ENCODE assay signal across 30 mouse cellular contexts in the genomic region with DNA sequence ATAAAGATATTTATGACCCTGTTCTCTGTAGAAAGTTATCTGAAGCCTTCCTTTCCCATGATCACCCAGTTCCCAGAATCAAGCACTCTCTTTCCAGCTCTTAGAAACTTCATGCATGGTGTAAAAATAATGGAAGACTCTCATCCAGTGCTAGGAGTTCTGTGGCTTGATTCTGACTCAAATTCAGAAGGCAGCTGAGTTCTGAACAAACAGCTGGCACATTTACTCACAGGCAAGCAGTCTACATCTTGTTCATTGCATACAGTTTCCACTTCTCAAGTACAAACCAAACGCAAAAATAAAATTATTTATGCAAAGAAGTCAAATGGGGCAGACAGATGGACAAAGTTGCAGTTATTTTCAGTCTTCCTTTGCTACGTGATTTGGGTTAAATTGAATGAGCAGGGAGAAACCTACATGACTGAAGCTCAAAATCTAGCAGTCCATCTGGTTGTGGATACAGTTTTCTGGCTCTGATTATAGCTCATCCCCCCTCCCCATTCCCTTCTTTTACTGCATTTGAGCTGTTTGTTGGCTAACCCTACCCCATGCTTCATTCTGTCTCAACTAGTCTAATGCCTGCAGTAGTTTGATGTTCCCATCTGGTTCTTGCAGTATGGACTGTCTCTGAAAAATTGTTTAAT.
DNase-seq lines count a peak whose midpoint lies in the region; ATAC-seq and TF ChIP-seq lines count a peak whose summit lies in the region.
"Had no signal": no experiment of that assay in that cellular context is flagged by ENCODE, and none has a peak within 500 bp of the region (broad histone marks: within the 10 kb centered on the region; RNA-seq: fewer than 3 reads in every experiment).

No protein-coding gene starts in this region.

- no peak for TF ChIP-seq CTCF in midbrain, postnatal 0 days (IDR thresholded peaks at IDR 0.05)

- no peak overlapping the region for H3K9ac ChIP-seq in forebrain, embryonic 13.5 days
- H3K9ac ChIP-seq in forebrain, embryonic 11.5 days (ENCODE audit: low read length) = no peak overlapping the region
- no peak overlapping the region for H3K9ac ChIP-seq in hindbrain, embryonic 15.5 days
- no peak overlapping the region for H3K9ac ChIP-seq in hindbrain, embryonic 11.5 days (ENCODE audit: low read depth, low read length)
- no peak overlapping the region for H3K9ac ChIP-seq in midbrain, postnatal 0 days (replicated peaks; ENCODE audit: low read length, poor library complexity, severe bottlenecking)
- no peak overlapping the region for H3K9ac ChIP-seq in midbrain, embryonic 16.5 days (ENCODE audit: low read depth, low read length)
- H3K9ac ChIP-seq: embryonic facial prominence, embryonic 12.5 days; heart, embryonic 12.5 days; limb, embryonic 12.5 days; liver, embryonic 15.5 days; lung, embryonic 14.5 days had no signal

- H3K4me1 ChIP-seq in forebrain, embryonic 13.5 days = no peaks in the 10 kb centered on the region
- no peaks in the 10 kb centered on the region for H3K4me1 ChIP-seq in forebrain, embryonic 11.5 days (replicated peaks; ENCODE audit: control insufficient read depth, insufficient read depth, low read length)
- H3K4me1 ChIP-seq in hindbrain, embryonic 15.5 days (replicated peaks) = no peaks in the 10 kb centered on the region
- H3K4me1 ChIP-seq in hindbrain, embryonic 11.5 days (replicated peaks; ENCODE audit: control insufficient read depth, insufficient read depth, low read length) = no peaks in the 10 kb centered on the region
- H3K4me1 ChIP-seq in midbrain, postnatal 0 days (ENCODE audit: insufficient read depth, low read length) = no peaks in the 10 kb centered on the region
- no peaks in the 10 kb centered on the region for H3K4me1 ChIP-seq in midbrain, embryonic 16.5 days (ENCODE audit: control insufficient read depth, insufficient read depth, low read length)
- H3K4me1 ChIP-seq: embryonic facial prominence, embryonic 12.5 days; heart, embryonic 12.5 days; limb, embryonic 12.5 days; liver, embryonic 15.5 days had no signal

- H3K27me3 ChIP-seq in forebrain, embryonic 13.5 days = no peaks in the 10 kb centered on the region
- H3K27me3 ChIP-seq in forebrain, embryonic 11.5 days (ENCODE audit: control insufficient read depth, insufficient read depth, low read length) = no peaks in the 10 kb centered on the region
- no peaks in the 10 kb centered on the region for H3K27me3 ChIP-seq in hindbrain, embryonic 15.5 days
- no peaks in the 10 kb centered on the region for H3K27me3 ChIP-seq in hindbrain, embryonic 11.5 days (ENCODE audit: control insufficient read depth, insufficient read depth, low read length)
- no peaks in the 10 kb centered on the region for H3K27me3 ChIP-seq in midbrain, postnatal 0 days (ENCODE audit: insufficient read depth, low read length)
- no peaks in the 10 kb centered on the region for H3K27me3 ChIP-seq in midbrain, embryonic 16.5 days (ENCODE audit: control insufficient read depth, insufficient read depth, low read depth, low read length)
- H3K27me3 ChIP-seq: CH12.LX; embryonic facial prominence, embryonic 12.5 days; heart, embryonic 12.5 days; limb, embryonic 12.5 days; liver, embryonic 15.5 days had no signal

- H3K4me2 ChIP-seq in forebrain, embryonic 13.5 days = no peak overlapping the region
- H3K4me2 ChIP-seq in forebrain, embryonic 11.5 days (ENCODE audit: low read depth, low read length, severe bottlenecking) = no peak overlapping the region
- H3K4me2 ChIP-seq in hindbrain, embryonic 15.5 days = no peak overlapping the region
- no peak overlapping the region for H3K4me2 ChIP-seq in hindbrain, embryonic 11.5 days (replicated peaks; ENCODE audit: low read depth, low read length)
- H3K4me2 ChIP-seq in midbrain, postnatal 0 days (ENCODE audit: low read depth, low read length, poor library complexity, severe bottlenecking) = no peak overlapping the region
- H3K4me2 ChIP-seq in midbrain, embryonic 16.5 days (ENCODE audit: low read length) = no peak overlapping the region
- H3K4me2 ChIP-seq: embryonic facial prominence, embryonic 12.5 days; heart, embryonic 12.5 days; limb, embryonic 12.5 days; liver, embryonic 15.5 days; lung, embryonic 14.5 days had no signal

- no peaks in the 10 kb centered on the region for H3K9me3 ChIP-seq in forebrain, embryonic 13.5 days (replicated peaks)
- no peaks in the 10 kb centered on the region for H3K9me3 ChIP-seq in forebrain, embryonic 11.5 days (ENCODE audit: control insufficient read depth, low read length)
- H3K9me3 ChIP-seq in hindbrain, embryonic 15.5 days = no peaks in the 10 kb centered on the region
- H3K9me3 ChIP-seq in hindbrain, embryonic 11.5 days (ENCODE audit: control insufficient read depth, low read length) = no peaks in the 10 kb centered on the region
- H3K9me3 ChIP-seq in midbrain, postnatal 0 days (ENCODE audit: low read length) = no peaks in the 10 kb centered on the region
- no peaks in the 10 kb centered on the region for H3K9me3 ChIP-seq in midbrain, embryonic 16.5 days (replicated peaks; ENCODE audit: control insufficient read depth, low read length, poor library complexity, severe bottlenecking)
- H3K9me3 ChIP-seq: embryonic facial prominence, embryonic 12.5 days; limb, embryonic 12.5 days; liver, embryonic 15.5 days had no signal

- ATAC-seq in forebrain, embryonic 13.5 days = peak; percentile 36; the same call in 1 of the 2 replicates
- no peak for ATAC-seq in forebrain, embryonic 11.5 days (replicated peaks; ENCODE audit: low FRiP score)
- ATAC-seq in hindbrain, embryonic 15.5 days (ENCODE audit: low FRiP score, low read depth) = peak; percentile 48; the same call in 1 of the 2 replicates
- ATAC-seq in hindbrain, embryonic 11.5 days (ENCODE audit: low FRiP score) = no peak
- no peak for ATAC-seq in midbrain, postnatal 0 days (ENCODE audit: low FRiP score)
- no peak for ATAC-seq in midbrain, embryonic 16.5 days
- ATAC-seq in erythroid progenitor cell, adult 5-6 weeks (replicated peaks; ENCODE audit: low FRiP score, poor library complexity, severe bottlenecking) = no peak
- ATAC-seq: activated CD4-positive, CD25-positive, alpha-beta regulatory T cell, adult 4 months had no signal

- DNase-seq in forebrain, embryonic 11.5 days (ENCODE audit: low spot score) = no peak
- no peak for DNase-seq in hindbrain, embryonic 11.5 days (ENCODE audit: low spot score)
- peak; percentile 1 for DNase-seq in midbrain, postnatal 0 days (ENCODE audit: low spot score)
- DNase-seq in kidney, adult 8-10 months = no peak
- DNase-seq: adrenal gland, adult 2 months; cerebellum, adult 11-12 months; cerebellum, adult 9-11 months; embryo, embryonic 11 days; gastrocnemius, adult 2 months; heart, adult 2 months; heart, postnatal 4 days; kidney, adult 18-20 months; kidney, postnatal 36 days; lung, embryonic 14.5 days; lung, postnatal 14 days; midbrain, embryonic 14.5 days; right cerebral cortex, postnatal 25 days; thymus, adult 2 months; thymus, postnatal 36 days had no signal

- H3K36me3 ChIP-seq in forebrain, embryonic 13.5 days (ENCODE audit: poor library complexity, severe bottlenecking) = no peaks in the 10 kb centered on the region
- H3K36me3 ChIP-seq in forebrain, embryonic 11.5 days (ENCODE audit: control insufficient read depth, insufficient read depth, low read length) = no peaks in the 10 kb centered on the region
- no peaks in the 10 kb centered on the region for H3K36me3 ChIP-seq in hindbrain, embryonic 15.5 days
- no peaks in the 10 kb centered on the region for H3K36me3 ChIP-seq in hindbrain, embryonic 11.5 days (ENCODE audit: control insufficient read depth, insufficient read depth, low read length)
- no peaks in the 10 kb centered on the region for H3K36me3 ChIP-seq in midbrain, postnatal 0 days (ENCODE audit: insufficient read depth, low read length)
- no peaks in the 10 kb centered on the region for H3K36me3 ChIP-seq in midbrain, embryonic 16.5 days (ENCODE audit: control insufficient read depth, insufficient read depth, low read length)
- H3K36me3 ChIP-seq: embryonic facial prominence, embryonic 12.5 days; heart, embryonic 12.5 days; limb, embryonic 12.5 days; liver, embryonic 15.5 days had no signal

- WGBS in forebrain, embryonic 13.5 days = 76% methylated on average over 2 of the region's 2 CpGs
- 88% methylated on average over 2 of the region's 2 CpGs for WGBS in forebrain, embryonic 11.5 days
- 80% methylated on average over 2 of the region's 2 CpGs for WGBS in hindbrain, embryonic 15.5 days
- 74% methylated on average over 2 of the region's 2 CpGs for WGBS in hindbrain, embryonic 11.5 days
- 86% methylated on average over 2 of the region's 2 CpGs for WGBS in midbrain, postnatal 0 days
- WGBS in midbrain, embryonic 16.5 days = 70% methylated on average over 2 of the region's 2 CpGs

- H3K4me3 ChIP-seq in forebrain, embryonic 13.5 days = no peak overlapping the region
- no peak overlapping the region for H3K4me3 ChIP-seq in forebrain, embryonic 11.5 days (ENCODE audit: low read depth, low read length)
- H3K4me3 ChIP-seq in hindbrain, embryonic 15.5 days = no peak overlapping the region
- no peak overlapping the region for H3K4me3 ChIP-seq in hindbrain, embryonic 11.5 days (ENCODE audit: low read depth, low read length)
- H3K4me3 ChIP-seq in midbrain, postnatal 0 days (ENCODE audit: low read depth, low read length) = no peak overlapping the region
- no peak overlapping the region for H3K4me3 ChIP-seq in midbrain, embryonic 16.5 days (ENCODE audit: low read depth, low read length)
- H3K4me3 ChIP-seq: embryonic facial prominence, embryonic 12.5 days; gastrocnemius, adult 2 months; heart, adult 2 months; heart, embryonic 12.5 days; left cerebral cortex, adult 2 months; limb, embryonic 12.5 days; liver, embryonic 15.5 days had no signal

- no peak overlapping the region for H3K27ac ChIP-seq in forebrain, embryonic 13.5 days
- no peak overlapping the region for H3K27ac ChIP-seq in forebrain, embryonic 11.5 days (ENCODE audit: low read depth, low read length)
- H3K27ac ChIP-seq in hindbrain, embryonic 15.5 days (replicated peaks) = no peak overlapping the region
- no peak overlapping the region for H3K27ac ChIP-seq in hindbrain, embryonic 11.5 days (ENCODE audit: low read depth, low read length)
- no peak overlapping the region for H3K27ac ChIP-seq in midbrain, postnatal 0 days (ENCODE audit: low read depth, low read length)
- no peak overlapping the region for H3K27ac ChIP-seq in midbrain, embryonic 16.5 days (ENCODE audit: low read length)
- H3K27ac ChIP-seq: embryonic facial prominence, embryonic 12.5 days; gastrocnemius, adult 2 months; heart, adult 2 months; left cerebral cortex, adult 2 months; limb, embryonic 12.5 days; liver, embryonic 15.5 days had no signal

Comparison
In these comparisons a context has a peak if more than half of its experiments do, and no peak if none do; other contexts are left out.
1. ATAC-seq: peak in forebrain, embryonic 13.5 days (single experiment) and hindbrain, embryonic 15.5 days (single experiment); none in forebrain, embryonic 11.5 days (single experiment), hindbrain, embryonic 11.5 days (single experiment), midbrain, postnatal 0 days (single experiment), midbrain, embryonic 16.5 days (single experiment) and erythroid progenitor cell, adult 5-6 weeks (single experiment).